Mouse (Mus musculus) liver, embryonic 14.5 days (tissue): ENCODE measurements around the gene Gstp3. TPM values are rescaled to one million over a fixed set of nuclear protein-coding genes. Genes with fewer than 3 reads are reported as not detected.

Experiments used
- ATAC-seq: fragments of 200-750 bp; cut with Nextera tagmentation; 2 replicates; pipeline ENCODE4 v1.8.0; 2017; ENCODE audit warnings: moderate number of reproducible peaks, mild to moderate bottlenecking, moderate library complexity; ENCODE audit not compliant: insufficient read depth
- DNase-seq, 3 experiments: peaks; one replicate each; pipeline ENCODE4 v3.0.0-alpha.2; 2012 to 2013; ENCODE audit warnings: low read depth in 3 of 3, low spot score in 3 of 3
- H3K27ac ChIP-seq: fragments of 300-500 bp; sonication (generic); 2 replicates; pipeline ENCODE4 v1.5.1; 2014; ENCODE audit warnings: moderate library complexity, mild to moderate bottlenecking, control low read depth, inconsistent platforms
- H3K27me3 ChIP-seq: fragments of 300-500 bp; sonication (generic); 2 replicates; pipeline ENCODE4 v1.6.1; 2014; ENCODE audit warnings: mild to moderate bottlenecking, low read length, moderate library complexity; ENCODE audit not compliant: control insufficient read depth, insufficient read depth
- H3K36me3 ChIP-seq: fragments of 300-500 bp; sonication (generic); replicated peaks from 2 replicates; pipeline ENCODE4 v1.6.1; 2014; ENCODE audit warnings: low read depth; ENCODE audit not compliant: control insufficient read depth, insufficient read depth
- H3K4me1 ChIP-seq, 2 experiments: fragments of 200-500 bp in 1 of 2; fragments of 300-500 bp in 1 of 2; sonication (generic) in 1 of 2; replicated peaks; 2 replicates each; pipeline ENCODE4 v1.6.1; 2012 to 2014; ENCODE audit warnings: antibody characterized with exemption in 1 of 2, inconsistent platforms in 1 of 2, low read length in 1 of 2; ENCODE audit not compliant: control insufficient read depth in 2 of 2, insufficient read depth in 2 of 2
- H3K4me2 ChIP-seq: fragments of 300-500 bp; sonication (generic); 2 replicates; pipeline ENCODE4 v1.6.1; 2014; ENCODE audit warnings: low read depth, mild to moderate bottlenecking, control low read depth, moderate library complexity
- H3K4me3 ChIP-seq, 2 experiments: fragments of 200-500 bp in 1 of 2; fragments of 300-500 bp in 1 of 2; sonication (generic) in 1 of 2; 2 replicates each; pipeline ENCODE4 v1.5.1; 2012 to 2014; ENCODE audit warnings: low read depth in 2 of 2, low read length in 2 of 2, mild to moderate bottlenecking in 2 of 2, control low read depth in 1 of 2, inconsistent platforms in 1 of 2, moderate library complexity in 1 of 2; ENCODE audit not compliant: insufficient read depth in 1 of 2
- H3K9ac ChIP-seq: fragments of 300-500 bp; sonication (generic); replicated peaks from 2 replicates; pipeline ENCODE4 v1.6.1; 2014; ENCODE audit warnings: mild to moderate bottlenecking, control low read depth, moderate library complexity
- H3K9me3 ChIP-seq: fragments of 300-500 bp; sonication (generic); 2 replicates; pipeline ENCODE4 v1.6.1; 2016; ENCODE audit warnings: low read length, mixed read lengths; ENCODE audit not compliant: control insufficient read depth
- CTCF ChIP-seq: IDR thresholded peaks from 2 replicates; pipeline ENCODE4 v1.5.1; 2016; ENCODE audit warnings: antibody characterized with exemption, low read depth, control low read depth
- EP300 ChIP-seq: IDR thresholded peaks from 2 replicates; pipeline ENCODE4 v1.6.1; 2016; ENCODE audit warnings: antibody characterized with exemption, low read depth
- WGBS: fragments of 180-500 bp; shearing (Covaris S2); extraction: QIAGEN DNeasy Blood & Tissue Kit; methylation state at CpG from one replicate; pipeline ENCODE4 v1.1.7; 2014; ENCODE audit not compliant: insufficient replicate concordance; 5-methylcytosine and 5-hydroxymethylcytosine counted together
- polyA plus RNA-seq, 2 experiments: library from polyadenylated mRNA; depleted of rRNA in 1 of 2; stranded (reverse) in 1 of 2; unstranded in 1 of 2; fragments of >200 nt; fragmentation: Nextera tagmentation in 1 of 2; extraction: Ambion mirVana in 1 of 2; gene quantifications; 2 replicates each; pipeline versions ENCODE4 v1.2.1 to v1.2.3; 2012 to 2014

The Gstp3 gene
- polyA plus RNA-seq, 2 experiments, result 69.6 to 78.5 TPM

- H3K4me1 ChIP-seq, result peaks cover 6 to 7% of the 10 kb centered on the region in 2 experiments
- H3K27ac ChIP-seq, result no peak overlapping the region
- no peak overlapping the region for H3K4me3 ChIP-seq
- no peaks in the 10 kb centered on the region for H3K27me3 ChIP-seq
- H3K9me3 ChIP-seq, result no peaks in the 10 kb centered on the region
- WGBS, result 17% methylated on average over 2 of the region's 2 CpGs
- DNase-seq, result no peak
- no peak for ATAC-seq
- no peak for TF ChIP-seq EP300
- TF ChIP-seq CTCF, result no peak
- H3K36me3 ChIP-seq, result no peaks in the 10 kb centered on the region
- no peak overlapping the region for H3K4me2 ChIP-seq
- no peak overlapping the region for H3K9ac ChIP-seq
These were observed 32.0 kb upstream of the Gstp3 start for GRCm38 (mm10) chr19:4091383-4091782.

- no peak for DNase-seq
- H3K36me3 ChIP-seq, result no peaks in the 10 kb centered on the region
- TF ChIP-seq EP300, result no peak
- TF ChIP-seq CTCF, result no peak
- no peak overlapping the region for H3K4me3 ChIP-seq
- H3K9me3 ChIP-seq, result no peaks in the 10 kb centered on the region
- H3K9ac ChIP-seq, result no peak overlapping the region
- H3K27ac ChIP-seq, result no peak overlapping the region
- 71% methylated on average over 3 of the region's 3 CpGs for WGBS
- peaks cover 2 to 3% of the 10 kb centered on the region in 2 experiments; a peak in 1 of 4 replicates for H3K4me1 ChIP-seq
- H3K4me2 ChIP-seq, result no peak overlapping the region
- ATAC-seq, result no peak
- H3K27me3 ChIP-seq, result no peaks in the 10 kb centered on the region
These were observed 31.1 kb upstream of the Gstp3 start for GRCm38 (mm10) chr19:4090446-4090845.

GRCm38 (mm10) chr19:4089128-4089527 lies 29.8 kb upstream of the Gstp3 start:
- no peaks in the 10 kb centered on the region for H3K27me3 ChIP-seq
- H3K9me3 ChIP-seq, result no peaks in the 10 kb centered on the region
- no peak overlapping the region for H3K9ac ChIP-seq
- WGBS, result 68% methylated on average over 6 of the region's 6 CpGs
- ATAC-seq (no peak), DNase-seq (no peak)
- H3K4me1 ChIP-seq, result peaks cover 2 to 3% of the 10 kb centered on the region in 2 experiments; a peak in 1 of 4 replicates
- no peak overlapping the region for H3K4me2 ChIP-seq
- no peak overlapping the region for H3K27ac ChIP-seq
- H3K4me3 ChIP-seq, result no peak overlapping the region
- H3K36me3 ChIP-seq, result no peaks in the 10 kb centered on the region
- TF ChIP-seq EP300 (no peak), CTCF (no peak)

- DNase-seq (no peak), ATAC-seq (no peak)
- H3K4me3 ChIP-seq, result no peak overlapping the region
- no peak for TF ChIP-seq CTCF
- TF ChIP-seq EP300, result no peak
- H3K27ac ChIP-seq, result no peak overlapping the region
- peaks cover 2 to 3% of the 10 kb centered on the region in 2 experiments; a peak in 1 of 4 replicates for H3K4me1 ChIP-seq
- H3K4me2 ChIP-seq, result no peak overlapping the region
- WGBS, result 20% methylated on average over 5 of the region's 5 CpGs
- no peaks in the 10 kb centered on the region for H3K36me3 ChIP-seq
- no peaks in the 10 kb centered on the region for H3K27me3 ChIP-seq
- H3K9ac ChIP-seq, result no peak overlapping the region
- no peaks in the 10 kb centered on the region for H3K9me3 ChIP-seq
These were observed 28.8 kb upstream of the Gstp3 start for GRCm38 (mm10) chr19:4088146-4088545.

GRCm38 (mm10) chr19:4087090-4087489 lies 27.7 kb upstream of the Gstp3 start:
- no peaks in the 10 kb centered on the region for H3K36me3 ChIP-seq
- no peak for ATAC-seq
- H3K4me3 ChIP-seq, result no peak overlapping the region
- H3K4me1 ChIP-seq, result peaks cover 0 to 2% of the 10 kb centered on the region in 2 experiments; a peak in 1 of 4 replicates
- H3K4me2 ChIP-seq, result no peak overlapping the region
- no peak overlapping the region for H3K27ac ChIP-seq
- WGBS, result 69% methylated on average over 5 of the region's 5 CpGs
- H3K9ac ChIP-seq, result no peak overlapping the region
- TF ChIP-seq EP300 (no peak), CTCF (no peak)
- H3K9me3 ChIP-seq, result no peaks in the 10 kb centered on the region
- DNase-seq, result no peak
- H3K27me3 ChIP-seq, result no peaks in the 10 kb centered on the region
